Mouse (Mus musculus) midbrain, embryonic 10.5 days (tissue): ENCODE results near the gene Dhx15. TPM values are rescaled to one million over a fixed set of nuclear protein-coding genes. Genes with fewer than 3 reads are reported as not detected.
"Not testable (repeated sequence)": the region's sequence is repeated elsewhere in the genome, so short reads cannot be mapped to it uniquely, and the experiment has no call there.

Experiments used
- DNase-seq: peaks from one replicate; pipeline ENCODE4 v3.0.0-alpha.2; 2017; ENCODE audit warnings: low spot score
- H3K27ac ChIP-seq: fragments of 300-500 bp; sonication (generic); replicated peaks from 2 replicates; pipeline ENCODE4 v1.5.1; 2016; ENCODE audit warnings: mild to moderate bottlenecking
- H3K27me3 ChIP-seq: fragments of 300-500 bp; sonication (generic); 2 replicates; pipeline ENCODE4 v1.6.1; 2016; ENCODE audit warnings: low read depth, mild to moderate bottlenecking; ENCODE audit not compliant: poor library complexity, severe bottlenecking
- H3K36me3 ChIP-seq: fragments of 300-500 bp; sonication (generic); 2 replicates; pipeline ENCODE4 v1.6.1; 2016; ENCODE audit warnings: mild to moderate bottlenecking, moderate library complexity
- H3K4me1 ChIP-seq: fragments of 300-500 bp; sonication (generic); 2 replicates; pipeline ENCODE4 v1.6.1; 2016
- H3K4me3 ChIP-seq: fragments of 300-500 bp; sonication (generic); 2 replicates; pipeline ENCODE4 v1.5.1; 2016; ENCODE audit warnings: mild to moderate bottlenecking, moderate library complexity
- H3K9me3 ChIP-seq: fragments of 300-500 bp; sonication (generic); replicated peaks from 2 replicates; pipeline ENCODE4 v1.6.1; 2016; ENCODE audit warnings: mild to moderate bottlenecking
- WGBS: fragments of 180-500 bp; shearing (Covaris S2); methylation state at CpG from one replicate; pipeline ENCODE4 v1.1.7; 2016; 5-methylcytosine and 5-hydroxymethylcytosine counted together
- polyA plus RNA-seq: library from polyadenylated mRNA; unstranded; fragments of >200 nt; fragmentation: Nextera tagmentation; extraction: Ambion mirVana; gene quantifications from 2 replicates; pipeline ENCODE4 v1.2.1, GENCODE M21; 2016

Dhx15 gene
- 203 and 204 TPM in 2 replicates for polyA plus RNA-seq

GRCm38 (mm10) chr5:52190371-52191179 is at the start of gene Dhx15:
Gene Dhx15 (minus strand): TSS chr5:52190514.
- H3K4me3 ChIP-seq: peak within 1 kb of the TSS; percentile 97
- WGBS: 2% methylated on average over 53 of the region's 53 CpGs
- peak; percentile 90 for DNase-seq
- no peaks in the 10 kb centered on the region for H3K27me3 ChIP-seq
- H3K4me1 ChIP-seq: peaks cover 21% of the 10 kb centered on the region
- H3K27ac ChIP-seq: peak within 1 kb of the TSS; percentile 100
- H3K36me3 ChIP-seq: peaks cover 3% of the 10 kb centered on the region; the same call in 1 of the 2 replicates
- H3K9me3 ChIP-seq: no peaks in the 10 kb centered on the region

- 87% methylated on average over 5 of the region's 5 CpGs for WGBS
Measured at GRCm38 (mm10) chr5:52238877-52239276, 48.6 kb upstream of the Dhx15 start.

GRCm38 (mm10) chr5:52237956-52238735 is 47.8 kb upstream of the Dhx15 start:
- H3K36me3 ChIP-seq: no peaks in the 10 kb centered on the region
- H3K4me3 ChIP-seq: no peak overlapping the region
- no peak overlapping the region for H3K27ac ChIP-seq
- no peak for DNase-seq
- 83% methylated on average over 8 of the region's 8 CpGs for WGBS
- H3K4me1 ChIP-seq: 0 out of 2 replicates have a peak, but pooled peaks cover 4% of the 10 kb centered on the region
- no peaks in the 10 kb centered on the region for H3K27me3 ChIP-seq
- peaks cover 6% of the 10 kb centered on the region; the same call in 1 of the 2 replicates for H3K9me3 ChIP-seq

More at GRCm38 (mm10) chr5:52238877-52239276, 48.6 kb upstream of the Dhx15 start:
- peaks cover 6% of the 10 kb centered on the region; the same call in 1 of the 2 replicates for H3K9me3 ChIP-seq
- no peak overlapping the region for H3K4me3 ChIP-seq
- no peaks in the 10 kb centered on the region for H3K27me3 ChIP-seq
- H3K4me1 ChIP-seq: 0 out of 2 replicates have a peak, but pooled peaks cover 4% of the 10 kb centered on the region
- no peak overlapping the region for H3K27ac ChIP-seq
- DNase-seq: no peak
- H3K36me3 ChIP-seq: no peaks in the 10 kb centered on the region

GRCm38 (mm10) chr5:52236585-52236984 is 46.3 kb upstream of the Dhx15 start:
- 96% methylated on average over 5 of the region's 6 CpGs for WGBS
- not testable (repeated sequence) for H3K4me1 ChIP-seq

GRCm38 (mm10) chr5:52234570-52234969 is 44.3 kb upstream of the Dhx15 start:
- 70% methylated on average over 7 of the region's 7 CpGs for WGBS
- no peak overlapping the region for H3K4me3 ChIP-seq
- peaks cover 6% of the 10 kb centered on the region; the same call in 1 of the 2 replicates for H3K9me3 ChIP-seq
- no peaks in the 10 kb centered on the region for H3K36me3 ChIP-seq
- no peak overlapping the region for H3K27ac ChIP-seq
- DNase-seq: no peak
- no peaks in the 10 kb centered on the region for H3K27me3 ChIP-seq
- 0 out of 2 replicates have a peak, but pooled peaks cover 4% of the 10 kb centered on the region for H3K4me1 ChIP-seq

More at GRCm38 (mm10) chr5:52236585-52236984, 46.3 kb upstream of the Dhx15 start:
- H3K36me3 ChIP-seq, H3K9me3 ChIP-seq, DNase-seq, H3K4me3 ChIP-seq, H3K27ac ChIP-seq, H3K27me3 ChIP-seq: not testable (repeated sequence)

GRCm38 (mm10) chr5:52233891-52234290 is 43.6 kb upstream of the Dhx15 start:
- Histone ChIP-seq H3K9me3 (peaks cover 6% of the 10 kb centered on the region; the same call in 1 of the 2 replicates), H3K27me3 (no peaks in the 10 kb centered on the region), H3K4me3 (no peak overlapping the region), H3K4me1 (0 out of 2 replicates have a peak, but pooled peaks cover 4% of the 10 kb centered on the region), H3K36me3 (no peaks in the 10 kb centered on the region), H3K27ac (no peak overlapping the region)
- 92% methylated on average over 2 of the region's 2 CpGs for WGBS
- no peak for DNase-seq

- no peak for DNase-seq
- no peaks in the 10 kb centered on the region for H3K36me3 ChIP-seq
- H3K4me3 ChIP-seq: no peak overlapping the region
- peaks cover 6% of the 10 kb centered on the region; the same call in 1 of the 2 replicates for H3K9me3 ChIP-seq
- WGBS: 77% methylated on average over 2 of the region's 2 CpGs
- no peak overlapping the region for H3K27ac ChIP-seq
- H3K4me1 ChIP-seq: 0 out of 2 replicates have a peak, but pooled peaks cover 4% of the 10 kb centered on the region
- no peaks in the 10 kb centered on the region for H3K27me3 ChIP-seq
Measured at GRCm38 (mm10) chr5:52232611-52233010, 42.3 kb upstream of the Dhx15 start.

GRCm38 (mm10) chr5:52232199-52232598 is 41.9 kb upstream of the Dhx15 start:
- Histone ChIP-seq H3K27ac (no peak overlapping the region), H3K9me3 (peaks cover 6% of the 10 kb centered on the region; the same call in 1 of the 2 replicates), H3K4me3 (no peak overlapping the region), H3K27me3 (no peaks in the 10 kb centered on the region), H3K36me3 (no peaks in the 10 kb centered on the region), H3K4me1 (0 out of 2 replicates have a peak, but pooled peaks cover 4% of the 10 kb centered on the region)
- no peak for DNase-seq
- 83% methylated on average over 2 of the region's 2 CpGs for WGBS

GRCm38 (mm10) chr5:52230466-52230865 is 40.2 kb upstream of the Dhx15 start:
- H3K4me3 ChIP-seq: no peak overlapping the region

GRCm38 (mm10) chr5:52226677-52227076 is 36.4 kb upstream of the Dhx15 start:
- H3K9me3 ChIP-seq: no peaks in the 10 kb centered on the region
- 89% methylated on average over 3 of the region's 3 CpGs for WGBS
- H3K36me3 ChIP-seq: no peaks in the 10 kb centered on the region
- H3K27ac ChIP-seq: no peak overlapping the region
- no peaks in the 10 kb centered on the region for H3K27me3 ChIP-seq
- H3K4me3 ChIP-seq: no peak overlapping the region
- no peaks in the 10 kb centered on the region for H3K4me1 ChIP-seq
- DNase-seq: no peak

More at GRCm38 (mm10) chr5:52230466-52230865, 40.2 kb upstream of the Dhx15 start:
- Histone ChIP-seq H3K36me3 (no peaks in the 10 kb centered on the region), H3K9me3 (peaks cover 5% of the 10 kb centered on the region; the same call in 1 of the 2 replicates), H3K4me1 (0 out of 2 replicates have a peak, but pooled peaks cover 4% of the 10 kb centered on the region), H3K27ac (no peak overlapping the region), H3K27me3 (no peaks in the 10 kb centered on the region)
- no peak for DNase-seq
- 91% methylated on average over 7 of the region's 7 CpGs for WGBS

GRCm38 (mm10) chr5:52221596-52221995 is 31.3 kb upstream of the Dhx15 start:
- DNase-seq: no peak
- no peaks in the 10 kb centered on the region for H3K36me3 ChIP-seq
- H3K4me3 ChIP-seq: no peak overlapping the region
- no peaks in the 10 kb centered on the region for H3K9me3 ChIP-seq
- H3K27me3 ChIP-seq: no peaks in the 10 kb centered on the region
- H3K4me1 ChIP-seq: peaks cover 24% of the 10 kb centered on the region
- WGBS: 84% methylated on average over 5 of the region's 5 CpGs
- H3K27ac ChIP-seq: no peak overlapping the region

GRCm38 (mm10) chr5:52220013-52220804 is 29.9 kb upstream of the Dhx15 start:
- Histone ChIP-seq H3K4me1 (peaks cover 24% of the 10 kb centered on the region), H3K36me3 (no peaks in the 10 kb centered on the region), H3K27me3 (no peaks in the 10 kb centered on the region), H3K4me3 (no peak overlapping the region), H3K9me3 (no peaks in the 10 kb centered on the region), H3K27ac (no peak overlapping the region)
- 76% methylated on average over 14 of the region's 14 CpGs for WGBS
- no peak for DNase-seq
